Mouse (Mus musculus) erythroblast, embryonic 14.5 days (primary cell): ENCODE measurements around the gene Olfr119. TPM values are rescaled to one million over a fixed set of nuclear protein-coding genes. Genes with fewer than 3 reads are reported as not detected.
"Not testable (repeated sequence)": the region's sequence is repeated elsewhere in the genome, so short reads cannot be mapped to it uniquely, and the experiment has no call there.

Experiments
- H3K27me3 ChIP-seq: 2 replicates; pipeline ENCODE4 v1.6.1; 2012; ENCODE audit warnings: inconsistent platforms; ENCODE audit not compliant: control insufficient read depth
- H3K36me3 ChIP-seq: 2 replicates; pipeline ENCODE4 v1.6.1; 2012; ENCODE audit warnings: mild to moderate bottlenecking, inconsistent platforms; ENCODE audit not compliant: control insufficient read depth
- H3K4me1 ChIP-seq: 2 replicates; pipeline ENCODE4 v1.6.1; 2012; ENCODE audit warnings: inconsistent platforms; ENCODE audit not compliant: control insufficient read depth
- H3K4me3 ChIP-seq: replicated peaks from 2 replicates; pipeline ENCODE3; 2012; ENCODE audit warnings: moderate library complexity, mild to moderate bottlenecking, inconsistent platforms
- H3K9me3 ChIP-seq: 2 replicates; pipeline ENCODE4 v1.6.1; 2012; ENCODE audit warnings: low read length, inconsistent platforms, mixed read lengths; ENCODE audit not compliant: control insufficient read depth
- GATA1 ChIP-seq: IDR thresholded peaks from 2 replicates; pipeline ENCODE4 v1.6.1; 2012; ENCODE audit warnings: low read length, inconsistent platforms, mixed read lengths
- TAL1 ChIP-seq: IDR thresholded peaks from 3 replicates; pipeline ENCODE4 v1.6.1; 2012; ENCODE audit warnings: low read length, inconsistent platforms, mixed read lengths
- polyA plus RNA-seq: library from polyadenylated mRNA; stranded (reverse); fragments of >175 nt; gene quantifications from 2 replicates; pipeline ENCODE4 v1.2.3, GENCODE M21; 2012

Olfr119 gene
- polyA plus RNA-seq, result not detected in 2 replicates

DNA sequence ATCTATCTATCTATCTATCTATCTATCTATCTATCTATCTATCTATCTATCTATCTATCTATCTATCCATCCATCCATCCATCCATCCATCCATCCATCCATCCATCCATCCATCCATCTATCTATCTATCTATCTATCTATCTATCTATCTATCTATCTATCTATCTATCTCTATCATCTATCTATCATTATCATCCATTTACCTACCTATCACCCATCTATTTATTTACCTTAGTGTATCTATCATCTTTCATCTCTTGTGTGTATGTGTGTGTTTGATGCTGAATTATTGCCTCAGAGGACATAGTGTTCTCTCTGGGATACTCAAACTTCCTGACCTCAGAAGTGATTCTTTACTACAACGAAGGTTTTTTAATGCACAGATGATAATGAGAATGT is at the start of gene Olfr119:
Gene Olfr119, plus strand, starts transcription at position 301 of the 400 bp plus-strand sequence.
- not testable (repeated sequence) for H3K27me3 ChIP-seq, H3K9me3 ChIP-seq, H3K4me3 ChIP-seq, H3K36me3 ChIP-seq, H3K4me1 ChIP-seq

DNA sequence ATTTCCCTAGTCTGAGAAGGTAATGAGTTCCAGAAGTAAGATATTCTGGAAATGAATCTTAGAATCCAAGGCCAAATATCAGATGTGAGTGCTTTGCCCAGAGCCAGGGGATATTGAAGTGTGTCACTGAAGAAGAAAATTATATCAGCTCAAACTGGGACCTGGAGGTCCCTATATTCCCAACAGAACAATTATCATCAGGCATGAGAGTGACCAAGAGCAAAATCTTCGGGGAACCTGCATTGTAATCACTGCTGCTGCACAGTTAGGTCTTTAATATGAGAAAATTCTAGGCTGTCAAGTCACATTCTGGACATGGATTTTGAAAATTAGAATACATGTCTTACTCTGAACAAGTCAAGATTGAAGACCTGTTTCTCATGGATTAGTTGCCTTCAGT is 32.7 kb upstream of the Olfr119 start, which contains the start of gene Olfr117:
Gene Olfr117, minus strand, starts transcription at position 101 of the 400 bp plus-strand sequence.
- no peaks in the 10 kb centered on the region for H3K9me3 ChIP-seq
- H3K4me3 ChIP-seq, result no peak within 1 kb of the TSS
- no peaks in the 10 kb centered on the region for H3K36me3 ChIP-seq
- no peak for TF ChIP-seq GATA1
- no peak for TF ChIP-seq TAL1
- no peaks in the 10 kb centered on the region for H3K4me1 ChIP-seq
- no peaks in the 10 kb centered on the region for H3K27me3 ChIP-seq

DNA sequence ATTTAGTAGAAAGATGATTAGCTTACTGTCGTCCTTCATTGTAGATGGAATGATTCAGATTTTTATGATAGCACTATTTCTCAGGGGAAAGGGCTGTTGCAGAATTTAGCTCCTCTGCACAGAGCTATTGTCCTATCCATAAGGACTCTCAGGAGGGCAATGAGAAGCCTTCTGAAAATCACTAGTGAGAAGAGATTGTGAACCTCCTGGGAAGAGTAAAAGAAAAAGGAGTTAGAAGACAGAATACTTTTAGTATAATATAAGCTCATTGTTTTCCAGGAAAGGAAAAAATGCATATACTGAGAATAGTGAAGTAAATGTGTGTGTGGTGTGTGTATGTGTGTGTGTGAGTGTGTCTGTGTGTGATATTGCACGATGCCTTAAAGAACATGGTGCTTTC is 29.7 kb upstream of the Olfr119 start, which contains the start of gene Olfr118:
Gene Olfr118, plus strand, starts transcription at position 301 of the 400 bp plus-strand sequence.
- no peak within 1 kb of the TSS for H3K4me3 ChIP-seq
- no peak for TF ChIP-seq TAL1
- no peak for TF ChIP-seq GATA1
- no peaks in the 10 kb centered on the region for H3K4me1 ChIP-seq
- no peaks in the 10 kb centered on the region for H3K9me3 ChIP-seq
- no peaks in the 10 kb centered on the region for H3K27me3 ChIP-seq
- no peaks in the 10 kb centered on the region for H3K36me3 ChIP-seq

DNA sequence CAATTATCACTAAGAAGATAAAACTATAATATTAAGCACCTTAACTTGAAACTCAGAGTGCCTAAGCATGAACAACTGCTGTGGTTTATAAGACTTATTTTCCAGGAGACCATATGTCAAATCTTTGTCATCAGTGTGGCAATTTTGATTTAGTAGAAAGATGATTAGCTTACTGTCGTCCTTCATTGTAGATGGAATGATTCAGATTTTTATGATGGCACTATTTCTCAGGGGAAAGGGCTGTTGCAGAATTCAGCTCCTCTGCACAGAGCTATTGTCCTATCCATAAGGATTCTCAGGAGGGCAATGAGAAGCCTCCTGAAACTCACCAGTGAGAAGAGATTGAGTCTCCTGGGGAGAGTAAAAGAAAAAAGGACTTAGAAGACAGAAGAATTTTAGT is 25.1 kb downstream of the Olfr119 start, which contains the start of gene Olfr120:
Gene Olfr120, plus strand, starts transcription at position 301 of the 400 bp plus-strand sequence.
- TF ChIP-seq TAL1, result no peak
- no peak for TF ChIP-seq GATA1
- Histone ChIP-seq H3K27me3 (no peaks in the 10 kb centered on the region), H3K36me3 (no peaks in the 10 kb centered on the region), H3K4me3 (no peak within 1 kb of the TSS), H3K4me1 (no peaks in the 10 kb centered on the region), H3K9me3 (no peaks in the 10 kb centered on the region)

DNA sequence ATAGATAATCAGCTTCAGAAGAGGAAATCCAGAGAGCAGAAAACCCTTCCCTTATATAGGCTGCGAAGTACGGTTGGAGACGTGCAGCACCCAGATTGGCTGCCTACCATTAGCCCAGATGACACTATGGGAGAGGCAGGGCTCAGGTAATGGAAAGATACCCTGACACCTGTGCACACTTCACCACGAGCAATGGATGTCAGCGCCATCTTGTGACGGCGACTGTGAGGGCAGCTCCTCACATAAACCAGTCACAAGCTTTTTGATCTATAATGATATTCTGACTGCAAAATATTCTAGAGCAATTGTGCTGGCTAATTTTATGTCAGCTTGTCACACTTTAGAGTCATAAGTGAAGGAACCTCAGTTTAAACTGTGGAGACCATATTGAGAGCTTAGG is 41.7 kb downstream of the Olfr119 start:
- Histone ChIP-seq H3K27me3 (no peaks in the 10 kb centered on the region), H3K36me3 (no peaks in the 10 kb centered on the region), H3K4me1 (no peaks in the 10 kb centered on the region), H3K9me3 (no peaks in the 10 kb centered on the region), H3K4me3 (no peak overlapping the region)
- TF ChIP-seq GATA1 (no peak), TAL1 (no peak)

Other genes with a start within 250 kb of the Olfr119 start
- gene Olfr109, start 237.6 kb upstream of the Olfr119 start, polyA plus RNA-seq, result not detected in 2 replicates
- gene H2-M2, start 213.0 kb upstream of the Olfr119 start, polyA plus RNA-seq, result not detected in 2 replicates
- 0.02 TPM in 1 of 2 replicates, not detected in the other for gene Olfr110, start 204.1 kb upstream of the Olfr119 start, polyA plus RNA-seq
- not detected in 2 replicates for gene Olfr111, start 188.5 kb upstream of the Olfr119 start, polyA plus RNA-seq
- gene Olfr112, start 127.1 kb upstream of the Olfr119 start, polyA plus RNA-seq, result not detected in 2 replicates
- not detected in 2 replicates for gene Olfr113, start 118.9 kb upstream of the Olfr119 start, polyA plus RNA-seq
- gene Olfr114, start 103.8 kb upstream of the Olfr119 start, polyA plus RNA-seq, result not detected in 2 replicates
- not detected in 2 replicates for gene Olfr115, start 69.5 kb upstream of the Olfr119 start, polyA plus RNA-seq
- not detected in 2 replicates for gene Olfr116, start 69.4 kb upstream of the Olfr119 start, polyA plus RNA-seq
- not detected in 2 replicates for gene Olfr117, start 32.8 kb upstream of the Olfr119 start, polyA plus RNA-seq
- gene Olfr118, start 29.6 kb upstream of the Olfr119 start, polyA plus RNA-seq, result not detected in 2 replicates
- gene Olfr120, start 25.2 kb downstream of the Olfr119 start, polyA plus RNA-seq, result not detected in 2 replicates
- not detected in 2 replicates for gene Olfr121, start 52.3 kb downstream of the Olfr119 start, polyA plus RNA-seq
- not detected in 2 replicates for gene Olfr122, start 72.0 kb downstream of the Olfr119 start, polyA plus RNA-seq
- gene Olfr123, start 97.0 kb downstream of the Olfr119 start, polyA plus RNA-seq, result 0.03 TPM in 1 of 2 replicates, not detected in the other
- gene Olfr124, start 103.3 kb downstream of the Olfr119 start, polyA plus RNA-seq, result not detected in 2 replicates
- not detected in 2 replicates for gene Olfr125, start 136.4 kb downstream of the Olfr119 start, polyA plus RNA-seq
- gene Olfr126, start 150.9 kb downstream of the Olfr119 start, polyA plus RNA-seq, result not detected in 2 replicates
- gene Olfr127, start 203.9 kb downstream of the Olfr119 start, polyA plus RNA-seq, result not detected in 2 replicates
- 0.04 TPM in 1 of 2 replicates, not detected in the other for gene Olfr128, start 224.0 kb downstream of the Olfr119 start, polyA plus RNA-seq